Mouse (Mus musculus): Measurements from ENCODE around the gene Sec24a. TPM values are rescaled to one million over a fixed set of nuclear protein-coding genes. Genes with fewer than 3 reads are reported as not detected.
A peak's percentile ranks its signal among the peaks of the same experiment; 100 is the strongest.

Sec24a gene
- polyA plus RNA-seq, 1 experiment from 2014 or later = 8.4 TPM

GRCm38 (mm10) chr11:51782721-51783120 lies 19.3 kb upstream of the Sec24a start:
- H3K4me2 ChIP-seq (replicated peaks; ENCODE audit: low read depth) = no peak overlapping the region
- no peaks in the 10 kb centered on the region for H3K4me1 ChIP-seq (replicated peaks; ENCODE audit: control insufficient read depth, insufficient read depth)
- no peak overlapping the region for H3K9ac ChIP-seq (ENCODE audit: low read length)
- no peak overlapping the region for H3K4me3 ChIP-seq (ENCODE audit: low read depth, low read length)
- no peak for ATAC-seq (ENCODE audit: low FRiP score, low TSS enrichment)
- H3K27me3 ChIP-seq (ENCODE audit: control insufficient read depth, insufficient read depth, low read length) = no peaks in the 10 kb centered on the region
- TF ChIP-seq EP300 (optimal IDR thresholded peaks at IDR 0.05) (no peak), CTCF (IDR thresholded peaks at IDR 0.05; ENCODE audit: low read depth) (no peak)
- no peak overlapping the region for H3K27ac ChIP-seq (replicated peaks)
- DNase-seq (ENCODE audit: low spot score) = no peak
- H3K36me3 ChIP-seq (ENCODE audit: control insufficient read depth, insufficient read depth, low read length) = peaks cover 12% of the 10 kb centered on the region; the same call in 1 of the 2 replicates
- WGBS = 87% methylated on average over 6 of the region's 6 CpGs
- no peaks in the 10 kb centered on the region for H3K9me3 ChIP-seq (ENCODE audit: control insufficient read depth, low read length)

- no peaks in the 10 kb centered on the region for H3K27me3 ChIP-seq (ENCODE audit: control insufficient read depth, insufficient read depth, low read length)
- H3K36me3 ChIP-seq (ENCODE audit: control insufficient read depth, insufficient read depth, low read length) = peaks cover 9% of the 10 kb centered on the region; the same call in 1 of the 2 replicates
- no peak overlapping the region for H3K9ac ChIP-seq (ENCODE audit: low read length)
- H3K4me2 ChIP-seq (replicated peaks; ENCODE audit: low read depth) = no peak overlapping the region
- no peaks in the 10 kb centered on the region for H3K4me1 ChIP-seq (replicated peaks; ENCODE audit: control insufficient read depth, insufficient read depth)
- WGBS = 89% methylated on average over 9 of the region's 9 CpGs
- DNase-seq (ENCODE audit: low spot score) (no peak), ATAC-seq (ENCODE audit: low FRiP score, low TSS enrichment) (no peak)
- TF ChIP-seq CTCF (IDR thresholded peaks at IDR 0.05; ENCODE audit: low read depth) (no peak), EP300 (optimal IDR thresholded peaks at IDR 0.05) (no peak)
- H3K27ac ChIP-seq (replicated peaks) = no peak overlapping the region
- no peak overlapping the region for H3K4me3 ChIP-seq (ENCODE audit: low read depth, low read length)
- H3K9me3 ChIP-seq (ENCODE audit: control insufficient read depth, low read length) = no peaks in the 10 kb centered on the region
Observed at GRCm38 (mm10) chr11:51780773-51781267, 17.4 kb upstream of the Sec24a start.

- WGBS = 77% methylated on average over 5 of the region's 5 CpGs
- H3K27ac ChIP-seq (replicated peaks) = no peak overlapping the region
- no peak for DNase-seq (ENCODE audit: low spot score)
- no peaks in the 10 kb centered on the region for H3K4me1 ChIP-seq (replicated peaks; ENCODE audit: control insufficient read depth, insufficient read depth)
- H3K4me3 ChIP-seq (ENCODE audit: low read depth, low read length) = no peak overlapping the region
- H3K9ac ChIP-seq (ENCODE audit: low read length) = no peak overlapping the region
- H3K27me3 ChIP-seq (ENCODE audit: control insufficient read depth, insufficient read depth, low read length) = no peaks in the 10 kb centered on the region
- peaks cover 9% of the 10 kb centered on the region; the same call in 1 of the 2 replicates for H3K36me3 ChIP-seq (ENCODE audit: control insufficient read depth, insufficient read depth, low read length)
- H3K9me3 ChIP-seq (ENCODE audit: control insufficient read depth, low read length) = no peaks in the 10 kb centered on the region
- no peak for ATAC-seq (ENCODE audit: low FRiP score, low TSS enrichment)
- TF ChIP-seq CTCF (IDR thresholded peaks at IDR 0.05; ENCODE audit: low read depth) (no peak), EP300 (optimal IDR thresholded peaks at IDR 0.05) (no peak)
- no peak overlapping the region for H3K4me2 ChIP-seq (replicated peaks; ENCODE audit: low read depth)
Observed at GRCm38 (mm10) chr11:51777478-51777877, 14.0 kb upstream of the Sec24a start.

- WGBS = 84% methylated on average over 3 of the region's 3 CpGs
- H3K36me3 ChIP-seq (ENCODE audit: control insufficient read depth, insufficient read depth, low read length) = no peaks in the 10 kb centered on the region; the same call in 1 of the 2 replicates
- TF ChIP-seq CTCF (IDR thresholded peaks at IDR 0.05; ENCODE audit: low read depth) = no peak
- no peak for TF ChIP-seq EP300 (optimal IDR thresholded peaks at IDR 0.05)
- H3K4me1 ChIP-seq (replicated peaks; ENCODE audit: control insufficient read depth, insufficient read depth) = no peaks in the 10 kb centered on the region
- H3K4me3 ChIP-seq (ENCODE audit: low read depth, low read length) = no peak overlapping the region
- H3K4me2 ChIP-seq (replicated peaks; ENCODE audit: low read depth) = no peak overlapping the region
- H3K9ac ChIP-seq (ENCODE audit: low read length) = no peak overlapping the region
- no peak overlapping the region for H3K27ac ChIP-seq (replicated peaks)
- DNase-seq (ENCODE audit: low spot score) = no peak
- H3K9me3 ChIP-seq (ENCODE audit: control insufficient read depth, low read length) = no peaks in the 10 kb centered on the region
- H3K27me3 ChIP-seq (ENCODE audit: control insufficient read depth, insufficient read depth, low read length) = no peaks in the 10 kb centered on the region
- no peak for ATAC-seq (ENCODE audit: low FRiP score, low TSS enrichment)
Observed at GRCm38 (mm10) chr11:51775507-51775906, 12.1 kb upstream of the Sec24a start.

- 69% methylated on average over 5 of the region's 5 CpGs for WGBS
- TF ChIP-seq EP300 (optimal IDR thresholded peaks at IDR 0.05) (no peak), CTCF (IDR thresholded peaks at IDR 0.05; ENCODE audit: low read depth) (no peak)
- H3K4me2 ChIP-seq (replicated peaks; ENCODE audit: low read depth) = no peak overlapping the region
Observed at GRCm38 (mm10) chr11:51768296-51768695, 4.9 kb upstream of the Sec24a start.

GRCm38 (mm10) chr11:51767579-51768220 lies 4.3 kb upstream of the Sec24a start:
- Histone ChIP-seq H3K4me2 (replicated peaks; ENCODE audit: low read depth) (no peak overlapping the region), H3K27ac (replicated peaks) (no peak overlapping the region; the same call in 1 of the 2 replicates)
- no peak; the same call in 1 of the 2 replicates for ATAC-seq (ENCODE audit: low FRiP score, low TSS enrichment)

More at GRCm38 (mm10) chr11:51768296-51768695, 4.9 kb upstream of the Sec24a start:
- Histone ChIP-seq H3K4me1 (replicated peaks; ENCODE audit: control insufficient read depth, insufficient read depth) (peaks cover 4% of the 10 kb centered on the region), H3K36me3 (ENCODE audit: control insufficient read depth, insufficient read depth, low read length) (no peaks in the 10 kb centered on the region), H3K9me3 (ENCODE audit: control insufficient read depth, low read length) (no peaks in the 10 kb centered on the region), H3K4me3 (ENCODE audit: low read depth, low read length) (no peak overlapping the region), H3K27ac (replicated peaks) (peak overlapping the region; percentile 70), H3K27me3 (ENCODE audit: control insufficient read depth, insufficient read depth, low read length) (no peaks in the 10 kb centered on the region), H3K9ac (ENCODE audit: low read length) (no peak overlapping the region)
- no peak for DNase-seq (ENCODE audit: low spot score)
- peak; percentile 70 for ATAC-seq (ENCODE audit: low FRiP score, low TSS enrichment)

More at GRCm38 (mm10) chr11:51767579-51768220, 4.3 kb upstream of the Sec24a start:
- Histone ChIP-seq H3K9me3 (ENCODE audit: control insufficient read depth, low read length) (no peaks in the 10 kb centered on the region), H3K36me3 (ENCODE audit: control insufficient read depth, insufficient read depth, low read length) (no peaks in the 10 kb centered on the region), H3K27me3 (ENCODE audit: control insufficient read depth, insufficient read depth, low read length) (no peaks in the 10 kb centered on the region), H3K9ac (ENCODE audit: low read length) (no peak overlapping the region), H3K4me3 (ENCODE audit: low read depth, low read length) (no peak overlapping the region), H3K4me1 (replicated peaks; ENCODE audit: control insufficient read depth, insufficient read depth) (peaks cover 4% of the 10 kb centered on the region)
- TF ChIP-seq EP300 (optimal IDR thresholded peaks at IDR 0.05) (no peak), CTCF (IDR thresholded peaks at IDR 0.05; ENCODE audit: low read depth) (no peak)
- no peak for DNase-seq (ENCODE audit: low spot score)
- 60% methylated on average over 8 of the region's 8 CpGs for WGBS

Data from stomach, postnatal 0 days (tissue).